Mouse (Mus musculus) limb, embryonic 14.5 days (tissue): ENCODE results near the gene Tcl1b5. TPM values are rescaled to one million over a fixed set of nuclear protein-coding genes. Genes with fewer than 3 reads are reported as not detected.
"Not testable (repeated sequence)": the region's sequence is repeated elsewhere in the genome, so short reads cannot be mapped to it uniquely, and the experiment has no call there.

Experiments
- ATAC-seq: fragments of 200-750 bp; cut with Nextera tagmentation; 2 replicates; pipeline ENCODE4 v1.8.0; 2017; ENCODE audit warnings: low read depth, moderate number of reproducible peaks, moderate TSS enrichment; ENCODE audit not compliant: low FRiP score
- DNase-seq: peaks from one replicate; pipeline ENCODE4 v3.0.0-alpha.2; 2015; ENCODE audit warnings: low spot score
- H3K27ac ChIP-seq: fragments of 300-500 bp; sonication (generic); replicated peaks from 2 replicates; pipeline ENCODE4 v1.5.1; 2014; ENCODE audit warnings: low read depth, mild to moderate bottlenecking, low read length, moderate library complexity, mixed read lengths
- H3K27me3 ChIP-seq: fragments of 300-500 bp; sonication (generic); 2 replicates; pipeline ENCODE4 v1.6.1; 2014; ENCODE audit warnings: low read length, mixed read lengths; ENCODE audit not compliant: control insufficient read depth, insufficient read depth
- H3K36me3 ChIP-seq: fragments of 300-500 bp; sonication (generic); 2 replicates; pipeline ENCODE4 v1.6.1; 2014; ENCODE audit warnings: mild to moderate bottlenecking, low read length, moderate library complexity, mixed read lengths; ENCODE audit not compliant: control insufficient read depth, insufficient read depth
- H3K4me1 ChIP-seq: fragments of 300-500 bp; sonication (generic); 2 replicates; pipeline ENCODE4 v1.6.1; 2014; ENCODE audit warnings: antibody characterized with exemption, low read length, mixed read lengths; ENCODE audit not compliant: control insufficient read depth, insufficient read depth
- H3K4me2 ChIP-seq: fragments of 300-500 bp; sonication (generic); replicated peaks from 2 replicates; pipeline ENCODE4 v1.6.1; 2014; ENCODE audit warnings: low read depth, mild to moderate bottlenecking, low read length, moderate library complexity; ENCODE audit not compliant: severe bottlenecking
- H3K4me3 ChIP-seq: fragments of 300-500 bp; sonication (generic); replicated peaks from 2 replicates; pipeline ENCODE4 v1.5.1; 2014; ENCODE audit warnings: low read length
- H3K9ac ChIP-seq: fragments of 300-500 bp; sonication (generic); 2 replicates; pipeline ENCODE4 v1.6.1; 2014; ENCODE audit warnings: mild to moderate bottlenecking, low read depth, low read length, moderate library complexity; ENCODE audit not compliant: severe bottlenecking
- H3K9me3 ChIP-seq: fragments of 300-500 bp; sonication (generic); 2 replicates; pipeline ENCODE4 v1.6.1; 2016; ENCODE audit warnings: low read length; ENCODE audit not compliant: control insufficient read depth
- POLR2A ChIP-seq: fragments of 200-500 bp; IDR thresholded peaks from 2 replicates; pipeline ENCODE4 v1.8.0; 2012; ENCODE audit warnings: inconsistent platforms, mild to moderate bottlenecking, moderate library complexity, borderline replicate concordance; ENCODE audit not compliant: insufficient read depth, insufficient read length; ENCODE audit errors: extremely low read depth
- WGBS: fragments of 180-500 bp; shearing (Covaris S2); extraction: QIAGEN DNeasy Blood & Tissue Kit; methylation state at CpG from one replicate; pipeline ENCODE4 v1.1.7; 2014; 5-methylcytosine and 5-hydroxymethylcytosine counted together
- polyA plus RNA-seq, 2 experiments: library from polyadenylated mRNA; depleted of rRNA in 1 of 2; stranded (reverse) in 1 of 2; unstranded in 1 of 2; fragments of >200 nt; fragmentation: Nextera tagmentation in 1 of 2; extraction: Ambion mirVana in 1 of 2; gene quantifications; 2 replicates each; pipeline versions ENCODE4 v1.2.1 to v1.2.3; 2012 to 2014

Gene Tcl1b5
- polyA plus RNA-seq, 2 experiments: not detected

DNA sequence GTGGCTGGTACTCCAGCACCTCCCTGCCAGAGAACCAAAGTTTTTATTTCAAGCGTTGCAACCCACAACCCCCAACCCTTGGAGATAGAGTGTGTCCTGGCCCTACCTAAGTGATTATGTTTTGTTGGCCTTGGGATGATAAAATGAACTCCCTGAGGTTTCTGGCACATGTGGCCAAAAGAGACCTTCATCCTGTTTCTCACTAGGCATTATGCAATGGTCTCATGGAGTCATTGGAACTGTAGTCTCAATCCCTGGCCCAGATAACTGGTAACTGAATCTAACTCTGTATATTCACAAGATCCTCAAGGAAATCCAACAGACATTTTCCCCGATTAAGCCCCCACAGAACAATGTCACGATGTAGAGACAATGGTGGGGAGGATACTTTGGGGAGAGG lies 33.0 kb upstream of the Tcl1b5 start:
- WGBS: 91% methylated on average over 3 of the region's 3 CpGs
- Histone ChIP-seq H3K36me3 (no peaks in the 10 kb centered on the region), H3K27me3 (no peaks in the 10 kb centered on the region), H3K4me1 (no peaks in the 10 kb centered on the region), H3K27ac (no peak overlapping the region), H3K4me2 (no peak overlapping the region), H3K4me3 (no peak overlapping the region), H3K9ac (no peak overlapping the region), H3K9me3 (no peaks in the 10 kb centered on the region)
- DNase-seq (no peak), ATAC-seq (no peak)
- TF ChIP-seq POLR2A: no peak

DNA sequence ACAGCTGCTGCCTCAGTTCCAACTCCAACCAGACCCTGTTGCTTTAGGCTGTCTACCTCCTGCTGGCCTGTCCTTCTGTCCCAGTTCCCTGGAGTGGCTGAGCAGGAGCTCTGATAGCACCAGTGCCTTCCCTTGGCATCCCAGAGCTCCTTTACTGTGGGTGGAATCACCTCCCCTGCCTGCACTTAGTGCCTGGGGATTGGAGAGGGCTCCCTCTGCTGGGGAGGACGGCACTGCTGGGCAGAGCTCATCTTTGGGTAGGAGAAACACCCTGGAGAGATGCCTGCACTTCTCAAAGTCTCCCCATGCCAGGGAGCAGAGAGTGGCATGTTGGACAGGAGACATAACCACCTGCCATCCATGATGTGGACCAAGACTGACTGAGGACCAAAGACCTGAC lies 31.2 kb upstream of the Tcl1b5 start:
- H3K27me3 ChIP-seq, H3K27ac ChIP-seq, H3K36me3 ChIP-seq, ATAC-seq, H3K4me3 ChIP-seq, H3K4me2 ChIP-seq, H3K9me3 ChIP-seq, H3K4me1 ChIP-seq, H3K9ac ChIP-seq, DNase-seq: not testable (repeated sequence)
- WGBS: 20% methylated on average over 1 of the region's 1 CpGs

DNA sequence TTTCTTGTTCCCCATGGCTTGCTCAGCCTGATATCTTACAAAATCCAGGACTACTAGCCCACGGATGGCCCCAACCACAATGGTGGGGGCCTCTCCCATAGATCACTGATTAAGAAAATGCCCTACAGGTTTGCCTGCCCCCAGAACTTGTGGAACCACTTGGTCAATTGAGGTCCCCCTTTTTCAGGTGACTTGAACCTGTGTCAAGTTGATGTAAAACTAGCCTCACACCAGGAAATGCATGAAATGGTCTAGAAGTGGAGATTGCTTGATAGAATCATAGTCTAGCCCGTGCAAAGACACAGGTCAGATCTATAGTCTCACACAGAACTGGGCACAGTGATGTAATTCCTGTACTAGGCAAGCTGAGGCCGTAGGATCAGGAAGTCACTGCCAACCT lies 30.4 kb upstream of the Tcl1b5 start, which contains the start of gene Tcl1b2:
Tcl1b2 (plus strand) TSS at position 301 of the 400 bp plus-strand sequence.
- Histone ChIP-seq H3K4me2 (no peak within 1 kb of the TSS), H3K36me3 (no peaks in the 10 kb centered on the region), H3K4me3 (no peak within 1 kb of the TSS), H3K27me3 (no peaks in the 10 kb centered on the region), H3K9ac (no peak within 1 kb of the TSS), H3K9me3 (no peaks in the 10 kb centered on the region), H3K27ac (no peak within 1 kb of the TSS), H3K4me1 (no peaks in the 10 kb centered on the region)
- no peak for ATAC-seq
- WGBS: 73% methylated on average over 3 of the region's 3 CpGs
- DNase-seq: no peak
- TF ChIP-seq POLR2A: no peak

DNA sequence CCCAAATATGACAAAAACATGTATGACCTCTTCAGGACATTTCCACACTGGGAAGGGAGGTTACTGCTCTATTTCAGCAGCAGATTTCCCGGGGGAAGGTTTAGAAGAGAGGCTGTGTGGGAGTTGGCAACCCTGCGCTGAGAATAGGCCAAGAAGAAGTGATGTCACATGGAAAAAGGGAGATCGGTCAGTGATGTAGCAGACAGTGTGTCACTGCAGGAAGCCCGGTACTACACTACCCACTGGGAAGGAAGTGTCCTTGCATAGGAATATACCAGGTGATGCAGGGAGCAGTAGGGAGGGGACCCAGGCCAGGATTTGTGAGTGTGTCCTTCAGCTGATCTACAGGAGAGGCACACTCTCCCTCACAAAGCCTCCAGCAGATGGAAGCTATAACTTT lies 20.9 kb upstream of the Tcl1b5 start:
- H3K36me3 ChIP-seq, H3K9me3 ChIP-seq, H3K27me3 ChIP-seq, H3K4me2 ChIP-seq, H3K4me3 ChIP-seq, H3K4me1 ChIP-seq, H3K9ac ChIP-seq, H3K27ac ChIP-seq, DNase-seq, ATAC-seq: not testable (repeated sequence)
- WGBS: 69% methylated on average over 4 of the region's 4 CpGs

DNA sequence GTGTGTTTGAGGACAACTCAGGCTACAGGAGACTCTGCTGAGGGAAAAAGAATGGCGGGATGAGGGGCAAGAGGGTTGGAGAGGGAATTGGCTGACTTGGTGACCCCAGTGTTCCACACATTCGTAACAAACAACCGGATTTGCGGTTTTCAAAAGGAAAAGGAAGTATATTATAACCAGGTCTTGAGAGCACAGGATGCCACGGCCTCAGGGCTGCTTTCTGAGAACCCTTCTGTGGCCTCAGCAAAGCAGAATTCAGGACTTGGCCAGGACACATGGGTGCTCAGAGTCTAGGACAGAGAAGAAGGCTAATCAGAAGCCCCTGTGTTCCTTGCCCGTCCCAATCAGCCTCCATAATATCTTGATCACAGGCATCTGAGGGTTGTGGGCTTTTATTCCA lies 17.3 kb upstream of the Tcl1b5 start:
- ATAC-seq: no peak
- TF ChIP-seq POLR2A: no peak
- H3K4me2 ChIP-seq: no peak overlapping the region
- no peaks in the 10 kb centered on the region for H3K4me1 ChIP-seq
- H3K27me3 ChIP-seq: no peaks in the 10 kb centered on the region
- H3K9ac ChIP-seq: no peak overlapping the region
- 81% methylated on average over 6 of the region's 6 CpGs for WGBS
- no peak overlapping the region for H3K4me3 ChIP-seq
- H3K27ac ChIP-seq: no peak overlapping the region
- H3K36me3 ChIP-seq: no peaks in the 10 kb centered on the region
- no peak for DNase-seq
- H3K9me3 ChIP-seq: no peaks in the 10 kb centered on the region

DNA sequence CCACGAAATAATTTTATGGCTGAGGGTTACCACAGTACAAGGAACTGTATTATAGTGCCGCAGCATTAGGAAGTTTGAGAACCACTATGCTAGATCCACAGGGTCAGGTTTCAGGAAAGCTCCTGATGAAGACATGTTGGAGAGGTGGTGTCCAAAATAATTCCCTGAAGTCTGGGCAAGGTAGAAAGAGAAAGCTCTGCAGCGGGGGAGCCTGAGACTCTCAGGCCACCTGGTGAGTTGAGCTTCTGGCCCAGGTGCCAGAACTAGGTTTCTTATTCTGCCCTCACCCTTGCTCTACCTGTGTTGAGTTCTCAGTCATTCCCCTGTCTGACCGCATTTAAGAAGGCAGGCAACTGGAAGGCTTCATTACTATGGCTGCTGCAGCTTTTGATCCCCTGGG lies 16.8 kb upstream of the Tcl1b5 start, which contains the start of gene Tcl1b1:
Tcl1b1 (plus strand) TSS at position 301 of the 400 bp plus-strand sequence.
- Histone ChIP-seq H3K4me2 (no peak within 1 kb of the TSS), H3K27me3 (no peaks in the 10 kb centered on the region), H3K27ac (no peak within 1 kb of the TSS), H3K4me1 (no peaks in the 10 kb centered on the region), H3K4me3 (no peak within 1 kb of the TSS), H3K9ac (no peak within 1 kb of the TSS), H3K9me3 (no peaks in the 10 kb centered on the region), H3K36me3 (no peaks in the 10 kb centered on the region)
- 71% methylated on average over 4 of the region's 4 CpGs for WGBS
- DNase-seq (no peak), ATAC-seq (no peak)
- no peak for TF ChIP-seq POLR2A
